Mouse (Mus musculus) bone marrow, adult 2 months (tissue): Measurements from ENCODE around the gene Nr2e1. TPM values are rescaled to one million over a fixed set of nuclear protein-coding genes. Genes with fewer than 3 reads are reported as not detected.

ENCODE experiments used
- H3K27ac ChIP-seq: fragments of 200-500 bp; 2 replicates; pipeline ENCODE4 v1.5.1; 2012; ENCODE audit warnings: low read depth, mild to moderate bottlenecking, control low read depth, inconsistent platforms, low read length; ENCODE audit not compliant: control insufficient read depth, poor library complexity, insufficient read depth
- H3K4me1 ChIP-seq: fragments of 200-500 bp; 2 replicates; pipeline ENCODE4 v1.6.1; 2011; ENCODE audit warnings: low read length; ENCODE audit not compliant: control insufficient read depth, insufficient read depth
- H3K4me3 ChIP-seq: fragments of 200-500 bp; replicated peaks from 2 replicates; pipeline ENCODE3; 2011; ENCODE audit warnings: mild to moderate bottlenecking, low read depth, low read length, control low read depth; ENCODE audit not compliant: control insufficient read depth
- CTCF ChIP-seq: fragments of 200-500 bp; IDR thresholded peaks from 2 replicates; pipeline ENCODE4 v1.5.1; 2011; ENCODE audit warnings: low read length, control low read depth; ENCODE audit not compliant: control insufficient read depth, insufficient read depth
- POLR2A ChIP-seq: fragments of 200-500 bp; IDR thresholded peaks from 2 replicates; pipeline ENCODE4 v1.6.1; 2011; ENCODE audit warnings: low read depth, mild to moderate bottlenecking, control low read depth, low read length, borderline replicate concordance; ENCODE audit not compliant: control insufficient read depth
- WGBS: fragments of 180-500 bp; shearing (Covaris S2); methylation state at CpG from one replicate; pipeline ENCODE4 v1.1.7; 2018; 5-methylcytosine and 5-hydroxymethylcytosine counted together
- polyA plus RNA-seq: library from polyadenylated mRNA; stranded (reverse); fragments of >200 nt; gene quantifications from 2 replicates; pipeline ENCODE4 v1.2.4, GENCODE M21; 2011; ENCODE audit warnings: low replicate concordance; ENCODE audit not compliant: missing spikeins, insufficient read depth, insufficient read length

Nr2e1 gene
- polyA plus RNA-seq, 1 experiment, result not detected

DNA sequence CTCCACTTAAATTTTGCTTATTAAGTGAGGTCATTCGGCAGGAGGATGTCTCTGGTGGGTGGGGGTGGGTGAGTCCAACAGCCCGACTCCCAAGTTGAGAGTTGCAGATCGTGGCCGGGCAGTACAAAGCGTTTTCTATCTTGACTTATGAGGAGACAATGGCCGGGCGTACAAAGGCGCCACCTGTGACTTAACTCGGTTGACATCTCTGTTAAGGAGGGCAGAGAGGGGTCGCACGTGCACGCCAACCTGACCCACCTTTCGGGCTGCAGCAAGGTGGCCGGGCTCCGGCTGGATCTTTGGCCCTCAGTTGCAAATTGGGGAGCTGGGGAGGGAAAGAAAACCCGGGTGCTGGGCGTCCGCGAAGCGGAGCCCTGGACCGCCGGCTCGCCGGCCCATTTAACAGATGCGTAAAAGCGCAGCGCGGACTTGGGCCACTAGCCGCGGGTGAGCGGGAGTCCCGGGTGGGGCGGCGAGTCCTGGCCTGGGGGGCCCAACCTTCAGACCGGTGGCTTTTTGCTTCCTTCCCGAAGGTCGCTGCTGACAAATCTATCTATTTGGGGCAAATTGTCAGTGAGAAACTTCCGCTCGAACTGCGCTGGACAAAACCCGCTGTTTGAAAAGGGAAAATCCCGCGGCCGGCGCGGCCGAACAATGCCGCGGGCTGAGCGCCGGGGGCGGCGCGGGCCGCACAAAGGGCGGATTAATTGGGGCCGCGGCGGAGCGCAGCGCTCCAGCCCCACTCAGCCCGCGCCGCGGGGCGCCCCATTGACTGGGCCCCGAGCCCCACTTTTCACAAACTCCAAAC lies 8.0 kb upstream of the Nr2e1 start:
- no peak overlapping the region; the same call in 1 of the 2 replicates for H3K27ac ChIP-seq
- no peaks in the 10 kb centered on the region for H3K4me1 ChIP-seq
- H3K4me3 ChIP-seq, result no peak overlapping the region
- 3% methylated on average over 67 of the region's 67 CpGs for WGBS
- no peak for TF ChIP-seq CTCF
- no peak for TF ChIP-seq POLR2A

DNA sequence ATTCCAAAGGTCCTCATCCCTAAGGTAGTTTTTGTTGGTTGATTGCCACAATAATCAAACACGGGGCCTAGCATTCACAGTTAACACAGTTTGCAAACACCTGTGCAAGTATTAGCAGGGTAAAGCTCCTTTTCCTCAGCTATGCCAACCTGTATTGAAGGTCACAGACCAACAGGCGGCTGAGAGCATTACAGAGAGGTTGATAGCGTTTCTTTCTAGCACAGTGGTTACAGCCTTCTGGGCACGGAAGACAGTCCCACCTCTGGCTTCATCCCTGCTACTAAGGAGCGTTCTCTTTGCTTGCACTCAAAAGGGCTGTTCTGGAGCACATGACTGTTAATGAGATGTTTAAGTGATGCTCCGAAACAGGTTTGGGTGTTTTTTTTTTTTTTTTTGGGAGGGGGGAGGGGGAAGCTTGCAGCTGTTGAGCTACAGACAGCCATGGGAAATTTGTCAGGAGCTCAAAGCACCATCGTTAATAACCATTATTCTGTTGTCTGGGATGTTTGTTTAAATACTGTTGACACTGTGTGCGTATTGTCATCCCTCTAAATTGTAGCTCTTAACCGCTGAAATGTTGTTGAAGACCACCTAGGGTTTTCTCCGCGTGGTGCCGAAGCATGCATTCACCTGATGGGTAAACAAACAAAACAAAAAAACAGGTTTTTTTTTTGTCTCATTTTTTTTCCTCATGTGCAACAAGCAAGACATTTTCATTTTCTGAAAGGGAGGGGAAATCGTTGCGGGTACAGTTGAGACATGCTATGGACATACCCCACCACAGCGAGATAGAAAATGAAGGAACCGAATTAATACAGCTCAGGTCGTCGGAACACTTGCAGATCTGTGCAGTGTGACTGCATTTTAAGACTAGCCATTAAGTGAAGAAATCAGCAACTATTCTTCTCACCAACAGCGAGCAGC lies 7.1 kb upstream of the Nr2e1 start:
- Histone ChIP-seq H3K4me3 (no peak overlapping the region), H3K27ac (no peak overlapping the region), H3K4me1 (no peaks in the 10 kb centered on the region)
- WGBS, result 7% methylated on average over 19 of the region's 19 CpGs
- TF ChIP-seq POLR2A, result no peak
- TF ChIP-seq CTCF, result no peak

DNA sequence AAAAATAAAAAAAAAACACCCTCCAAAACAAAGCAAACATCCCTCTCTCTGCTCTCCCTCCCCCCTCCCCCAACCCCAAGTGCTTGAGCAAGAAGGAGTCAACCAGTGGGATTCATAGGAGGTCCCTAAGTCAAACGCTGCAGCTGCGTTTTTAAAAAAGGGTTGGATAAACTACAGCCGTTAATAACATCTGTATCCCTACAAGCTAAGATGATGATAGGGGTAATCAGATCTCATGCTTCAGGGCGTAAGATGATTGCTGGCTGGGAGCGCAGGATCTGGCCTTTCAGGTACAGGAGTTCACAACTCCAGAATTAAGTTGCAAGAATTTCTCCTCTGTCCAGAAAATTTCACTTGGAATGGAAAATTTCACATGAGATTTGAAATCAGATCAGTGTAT lies 6.1 kb upstream of the Nr2e1 start:
- Histone ChIP-seq H3K4me3 (no peak overlapping the region), H3K4me1 (no peaks in the 10 kb centered on the region), H3K27ac (no peak overlapping the region)
- TF ChIP-seq CTCF, result no peak
- WGBS, result 15% methylated on average over 5 of the region's 5 CpGs

DNA sequence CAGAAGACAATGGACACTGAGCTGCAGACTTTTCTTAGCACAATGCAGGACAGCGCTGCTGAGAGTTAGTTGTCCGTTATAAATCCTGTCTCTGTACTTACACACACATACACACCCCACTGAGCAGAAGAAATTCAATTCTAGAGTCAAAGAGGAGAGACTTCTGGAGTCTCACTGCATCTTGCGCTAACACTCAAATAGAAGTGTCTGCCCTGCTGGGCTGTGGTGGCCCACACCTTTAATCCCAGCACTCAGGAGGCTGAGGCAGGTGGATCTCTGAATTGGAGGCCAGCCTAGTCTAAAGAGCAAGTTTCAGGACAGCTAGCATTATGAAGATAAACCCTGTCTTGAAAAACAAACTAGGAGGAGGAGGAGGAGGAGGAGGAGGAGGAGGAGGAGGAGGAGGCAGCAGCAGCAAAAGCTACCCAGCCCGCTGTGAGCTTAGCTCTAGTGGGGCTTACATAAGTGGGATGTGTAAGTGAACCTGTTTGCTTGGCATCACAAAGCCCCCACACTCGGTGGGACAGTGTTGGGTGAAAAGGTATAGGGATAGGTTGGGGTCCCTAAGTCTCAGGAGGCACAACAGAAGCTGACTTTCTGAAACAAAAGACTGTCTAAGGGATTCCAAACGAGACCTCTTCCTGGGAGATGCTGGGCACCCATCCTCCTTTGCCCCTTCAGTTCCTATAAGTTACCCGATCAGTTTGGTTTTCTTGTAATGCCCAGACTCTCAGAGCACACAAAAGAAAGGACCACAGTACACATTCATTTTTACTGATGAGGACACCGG lies 4.7 kb upstream of the Nr2e1 start:
- H3K4me1 ChIP-seq, result no peaks in the 10 kb centered on the region; the same call in 1 of the 2 replicates
- no peak overlapping the region for H3K4me3 ChIP-seq
- TF ChIP-seq CTCF (no peak), POLR2A (no peak)
- no peak overlapping the region for H3K27ac ChIP-seq
- 10% methylated on average over 8 of the region's 8 CpGs for WGBS

GRCm38 (mm10) chr10:42585596-42586305 lies 2.3 kb upstream of the Nr2e1 start:
- no peaks in the 10 kb centered on the region; the same call in 1 of the 2 replicates for H3K4me1 ChIP-seq
- no peak overlapping the region for H3K4me3 ChIP-seq
- no peak overlapping the region for H3K27ac ChIP-seq
- no peak for TF ChIP-seq CTCF
- no peak for TF ChIP-seq POLR2A
- WGBS, result 14% methylated on average over 22 of the region's 22 CpGs

- Histone ChIP-seq H3K4me1 (no peaks in the 10 kb centered on the region; the same call in 1 of the 2 replicates), H3K27ac (no peak overlapping the region), H3K4me3 (no peak overlapping the region)
- no peak for TF ChIP-seq CTCF
- TF ChIP-seq POLR2A, result no peak
- 2% methylated on average over 8 of the region's 8 CpGs for WGBS
Observed at GRCm38 (mm10) chr10:42585156-42585555, 1.7 kb upstream of the Nr2e1 start.

DNA sequence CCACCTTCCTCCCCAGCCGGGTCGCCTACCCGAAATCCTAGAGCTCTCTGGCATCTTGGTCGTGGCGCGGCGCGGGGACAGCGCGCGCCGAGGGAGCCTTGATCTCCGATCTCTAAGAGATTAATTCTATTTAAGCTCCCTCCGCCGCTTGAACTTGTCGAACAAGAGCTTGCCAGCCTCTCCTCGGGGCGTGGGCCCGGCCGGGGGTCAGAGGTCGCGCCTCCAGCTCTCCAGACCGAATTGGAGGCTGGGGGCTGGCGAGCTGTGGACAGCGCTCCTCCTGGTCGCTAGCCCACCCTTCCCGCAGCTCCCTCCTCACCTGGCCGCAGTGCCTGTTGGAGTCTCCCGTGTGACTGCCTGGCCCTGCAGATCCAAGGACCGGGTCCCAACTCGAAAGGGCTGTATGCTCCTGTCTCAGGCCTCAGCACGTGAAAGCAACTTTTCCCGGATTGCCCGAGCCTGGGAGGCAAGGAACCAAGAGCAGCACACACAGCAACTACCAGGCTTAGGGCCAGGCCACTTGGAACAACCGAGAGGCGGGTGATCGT lies 1.1 kb upstream of the Nr2e1 start:
- WGBS, result 6% methylated on average over 37 of the region's 37 CpGs
- TF ChIP-seq CTCF, result no peak
- no peaks in the 10 kb centered on the region; the same call in 1 of the 2 replicates for H3K4me1 ChIP-seq
- H3K27ac ChIP-seq, result no peak overlapping the region
- no peak overlapping the region for H3K4me3 ChIP-seq
